Mouse (Mus musculus) hindbrain, embryonic 10.5 days (tissue): ENCODE measurements around the gene Mcm8. TPM values are rescaled to one million over a fixed set of nuclear protein-coding genes. Genes with fewer than 3 reads are reported as not detected.

Source experiments
- DNase-seq: peaks from one replicate; pipeline ENCODE4 v3.0.0-alpha.2; 2017; ENCODE audit warnings: low spot score
- H3K27ac ChIP-seq: fragments of 300-500 bp; sonication (generic); 2 replicates; pipeline ENCODE4 v1.5.1; 2016; ENCODE audit warnings: mild to moderate bottlenecking, moderate library complexity
- H3K27me3 ChIP-seq: fragments of 300-500 bp; sonication (generic); 2 replicates; pipeline ENCODE4 v1.6.1; 2016; ENCODE audit warnings: mild to moderate bottlenecking; ENCODE audit not compliant: poor library complexity, insufficient read depth, severe bottlenecking
- H3K36me3 ChIP-seq: fragments of 300-500 bp; sonication (generic); 2 replicates; pipeline ENCODE4 v1.6.1; 2016; ENCODE audit warnings: mild to moderate bottlenecking, moderate library complexity
- H3K4me1 ChIP-seq: fragments of 300-500 bp; sonication (generic); replicated peaks from 2 replicates; pipeline ENCODE4 v1.6.1; 2016; ENCODE audit warnings: mild to moderate bottlenecking
- H3K4me3 ChIP-seq: fragments of 300-500 bp; sonication (generic); 2 replicates; pipeline ENCODE4 v1.5.1; 2016; ENCODE audit warnings: mild to moderate bottlenecking, moderate library complexity
- H3K9me3 ChIP-seq: fragments of 300-500 bp; sonication (generic); 2 replicates; pipeline ENCODE4 v1.6.1; 2016; ENCODE audit warnings: mild to moderate bottlenecking, moderate library complexity
- WGBS: fragments of 180-500 bp; shearing (Covaris S2); methylation state at CpG from one replicate; pipeline ENCODE4 v1.1.7; 2016; 5-methylcytosine and 5-hydroxymethylcytosine counted together
- polyA plus RNA-seq: library from polyadenylated mRNA; unstranded; fragments of >200 nt; fragmentation: Nextera tagmentation; extraction: Ambion mirVana; gene quantifications from 2 replicates; pipeline ENCODE4 v1.2.1, GENCODE M21; 2016

Gene Mcm8
- 19.8 and 30.9 TPM in 2 replicates for polyA plus RNA-seq

GRCm38 (mm10) chr2:132815608-132816314, at the start of gene Mcm8, which contains the start of gene Trmt6:
Gene Mcm8, plus strand, starts transcription at chr2:132816141.
Gene Trmt6, minus strand, starts transcription at chr2:132816055.
- Histone ChIP-seq H3K27ac (peak within 1 kb of the TSS; percentile 89), H3K9me3 (no peaks in the 10 kb centered on the region), H3K4me1 (peaks cover 26% of the 10 kb centered on the region), H3K36me3 (peaks cover 48% of the 10 kb centered on the region), H3K27me3 (no peaks in the 10 kb centered on the region), H3K4me3 (peak within 1 kb of the TSS; percentile 84)
- under 1% methylated on average over 59 of the region's 59 CpGs for WGBS
- DNase-seq, result peak; percentile 95

DNA sequence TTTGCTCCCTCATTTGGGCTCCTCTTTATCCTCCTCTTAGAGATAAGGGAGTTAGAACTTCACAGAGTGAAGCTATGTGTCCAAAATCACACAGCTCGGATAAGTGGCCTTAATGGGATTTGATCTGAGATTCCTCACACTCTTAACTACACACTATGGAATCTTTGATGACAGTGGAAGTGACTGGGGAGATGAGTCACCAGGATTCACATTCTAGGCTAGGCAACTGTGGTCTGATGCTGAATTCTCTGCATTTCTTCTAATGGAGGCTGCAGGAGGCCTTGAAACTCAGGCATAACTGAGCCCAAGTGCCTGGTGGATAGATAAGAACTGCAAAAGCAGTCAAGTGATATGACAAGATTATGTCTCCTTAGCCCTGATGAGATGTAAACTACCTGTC, 45.1 kb upstream of the Mcm8 start:
- no peaks in the 10 kb centered on the region for H3K36me3 ChIP-seq
- DNase-seq, result no peak
- H3K4me3 ChIP-seq, result no peak overlapping the region
- no peak overlapping the region for H3K27ac ChIP-seq
- no peaks in the 10 kb centered on the region for H3K4me1 ChIP-seq
- no peaks in the 10 kb centered on the region for H3K9me3 ChIP-seq
- H3K27me3 ChIP-seq, result no peaks in the 10 kb centered on the region
- WGBS, result 78% methylated on average over 1 of the region's 1 CpGs

DNA sequence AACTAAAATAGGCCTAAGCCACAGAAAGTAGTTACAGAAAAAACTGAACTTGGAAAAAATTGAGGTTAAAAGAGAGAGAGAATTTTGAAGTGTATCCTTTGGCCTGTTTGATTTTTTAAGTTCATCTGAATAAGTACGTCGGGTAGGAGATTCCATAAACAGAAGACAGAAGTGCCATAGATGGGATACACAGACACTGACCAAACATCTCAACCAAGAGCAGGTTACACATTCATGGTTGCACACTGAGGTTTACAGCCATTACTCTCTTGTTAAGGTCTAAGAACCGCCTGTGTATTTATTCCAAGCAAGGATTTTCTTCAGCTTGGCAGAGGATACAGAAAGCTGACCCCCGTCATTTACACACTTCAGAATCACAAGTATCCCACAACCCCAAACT, 35.0 kb upstream of the Mcm8 start, which contains the start of gene Chgb:
Gene Chgb, plus strand, starts transcription at position 301 of the 400 bp plus-strand sequence.
- 12% methylated on average over 4 of the region's 4 CpGs for WGBS
- peak within 1 kb of the TSS; percentile 60 for H3K4me3 ChIP-seq
- H3K9me3 ChIP-seq, result no peaks in the 10 kb centered on the region

GRCm38 (mm10) chr2:132781439-132782068, 34.4 kb upstream of the Mcm8 start:
- peaks cover 23% of the 10 kb centered on the region for H3K4me1 ChIP-seq
- no peaks in the 10 kb centered on the region for H3K27me3 ChIP-seq
- DNase-seq, result peak; percentile 95
- H3K9me3 ChIP-seq, result no peaks in the 10 kb centered on the region
- H3K4me3 ChIP-seq, result peak overlapping the region; percentile 60
- peak overlapping the region; percentile 85 for H3K27ac ChIP-seq
- no peaks in the 10 kb centered on the region for H3K36me3 ChIP-seq
- WGBS, result 1% methylated on average over 41 of the region's 41 CpGs

More for the DNA sequence above, 35.0 kb upstream of the Mcm8 start, which contains the start of gene Chgb:
- DNase-seq, result no peak
- no peaks in the 10 kb centered on the region for H3K36me3 ChIP-seq
- H3K27ac ChIP-seq, result peak within 1 kb of the TSS; percentile 85
- H3K27me3 ChIP-seq, result no peaks in the 10 kb centered on the region
- peaks cover 24% of the 10 kb centered on the region for H3K4me1 ChIP-seq

GRCm38 (mm10) chr2:132784039-132784438, 31.9 kb upstream of the Mcm8 start:
- no peak for DNase-seq
- Histone ChIP-seq H3K4me3 (no peak overlapping the region), H3K9me3 (no peaks in the 10 kb centered on the region), H3K27me3 (no peaks in the 10 kb centered on the region), H3K27ac (no peak overlapping the region), H3K4me1 (peaks cover 15% of the 10 kb centered on the region), H3K36me3 (no peaks in the 10 kb centered on the region)
- WGBS, result 88% methylated on average over 6 of the region's 6 CpGs

DNA sequence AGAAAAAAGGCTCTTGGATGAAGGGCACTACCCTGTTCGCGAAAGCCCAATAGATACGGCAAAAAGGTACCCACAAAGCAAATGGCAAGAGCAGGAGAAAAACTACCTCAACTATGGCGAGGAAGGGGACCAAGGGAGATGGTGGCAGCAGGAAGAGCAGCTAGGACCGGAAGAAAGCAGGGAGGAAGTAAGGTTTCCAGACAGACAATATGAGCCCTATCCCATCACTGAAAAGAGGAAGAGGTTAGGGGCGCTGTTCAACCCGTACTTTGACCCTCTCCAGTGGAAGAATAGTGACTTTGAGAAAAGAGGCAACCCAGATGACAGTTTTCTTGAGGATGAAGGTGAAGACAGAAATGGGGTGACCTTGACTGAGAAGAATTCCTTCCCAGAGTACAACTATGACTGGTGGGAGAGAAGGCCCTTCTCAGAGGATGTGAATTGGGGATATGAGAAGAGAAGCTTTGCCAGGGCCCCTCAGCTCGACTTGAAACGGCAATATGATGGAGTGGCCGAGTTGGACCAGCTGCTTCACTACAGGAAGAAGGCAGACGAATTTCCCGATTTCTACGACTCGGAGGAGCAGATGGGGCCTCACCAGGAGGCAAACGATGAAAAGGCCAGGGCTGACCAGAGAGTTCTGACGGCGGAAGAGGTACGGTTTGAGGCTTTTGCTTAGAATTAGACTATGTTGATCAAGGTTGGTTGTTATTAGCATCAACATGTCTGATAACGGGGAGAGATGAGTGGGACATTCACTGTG, 22.3 kb upstream of the Mcm8 start:
- Histone ChIP-seq H3K4me3 (no peak overlapping the region), H3K9me3 (no peaks in the 10 kb centered on the region)
- 89% methylated on average over 19 of the region's 19 CpGs for WGBS

DNA sequence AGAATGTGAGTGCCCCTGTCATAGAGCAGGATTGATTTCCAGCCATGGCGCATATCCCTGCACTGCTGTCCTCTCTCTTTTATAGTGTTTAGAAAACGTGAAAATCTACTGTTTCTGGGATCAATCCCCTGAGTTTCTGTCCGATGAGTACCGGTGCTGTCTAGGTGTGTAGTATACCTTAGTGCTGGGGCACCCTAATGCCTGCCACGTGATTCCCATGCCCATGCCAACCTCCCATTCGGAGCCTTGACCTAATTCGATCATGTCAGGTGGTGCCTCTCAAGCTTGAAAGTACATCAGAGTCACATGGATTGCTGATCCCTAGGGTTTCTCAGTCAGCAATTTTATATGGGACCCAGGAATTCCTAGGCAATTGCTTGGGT, 21.7 kb upstream of the Mcm8 start:
- DNase-seq, result no peak
- H3K4me1 ChIP-seq, result no peaks in the 10 kb centered on the region
- no peak overlapping the region for H3K27ac ChIP-seq
- no peaks in the 10 kb centered on the region for H3K9me3 ChIP-seq
- H3K4me3 ChIP-seq, result no peak overlapping the region
- 82% methylated on average over 7 of the region's 7 CpGs for WGBS
- H3K36me3 ChIP-seq, result peaks cover 7% of the 10 kb centered on the region; the same call in 1 of the 2 replicates
- H3K27me3 ChIP-seq, result no peaks in the 10 kb centered on the region

More for the DNA sequence above, 22.3 kb upstream of the Mcm8 start:
- Histone ChIP-seq H3K4me1 (no peaks in the 10 kb centered on the region), H3K27ac (no peak overlapping the region), H3K36me3 (peaks cover 7% of the 10 kb centered on the region; the same call in 1 of the 2 replicates), H3K27me3 (no peaks in the 10 kb centered on the region)
- DNase-seq, result no peak

DNA sequence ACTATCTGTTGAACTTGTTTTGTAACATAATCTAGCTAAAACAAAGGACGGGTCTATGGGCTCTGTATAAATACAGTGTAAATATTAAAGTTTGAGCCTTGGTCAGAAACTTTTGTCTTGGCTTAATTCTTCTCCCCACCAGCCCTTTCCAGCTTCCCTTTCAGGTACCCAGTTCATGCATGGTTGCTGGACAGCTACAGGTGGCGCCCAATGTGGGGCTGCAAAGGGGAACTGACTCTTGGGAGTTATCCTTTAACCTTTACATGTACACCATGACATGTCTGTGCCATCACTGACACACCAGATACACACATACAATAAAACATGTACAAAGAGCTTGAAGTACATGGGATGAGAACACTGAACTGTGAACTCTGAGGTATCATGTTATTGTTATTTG, 13.0 kb upstream of the Mcm8 start:
- 0 out of 2 replicates have a peak, but pooled peaks cover 5% of the 10 kb centered on the region for H3K9me3 ChIP-seq
- DNase-seq, result no peak
- H3K4me3 ChIP-seq, result no peak overlapping the region
- 92% methylated on average over 2 of the region's 2 CpGs for WGBS
- H3K36me3 ChIP-seq, result peaks cover 56% of the 10 kb centered on the region
- H3K27ac ChIP-seq, result no peak overlapping the region
- no peaks in the 10 kb centered on the region for H3K4me1 ChIP-seq
- no peaks in the 10 kb centered on the region for H3K27me3 ChIP-seq

DNA sequence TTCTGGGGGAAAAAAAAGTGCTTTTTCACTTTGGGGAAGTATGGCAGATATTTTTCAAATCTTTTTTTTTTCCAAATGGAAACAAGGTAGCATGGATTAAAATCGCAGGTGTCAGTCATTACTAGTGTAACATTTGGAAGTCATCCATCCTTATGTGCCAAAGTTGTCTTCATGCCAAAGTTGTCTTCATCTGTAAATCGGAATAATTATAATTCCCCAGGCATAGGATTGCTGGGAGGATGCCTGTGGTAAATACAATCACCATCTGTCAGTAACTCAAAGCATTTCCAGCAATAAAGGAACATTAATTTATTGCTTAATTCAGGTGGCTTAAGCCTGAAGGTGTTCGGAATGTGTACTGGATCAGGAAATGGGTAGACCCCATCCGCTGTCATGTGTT, 25.1 kb downstream of the Mcm8 start:
- 96% methylated on average over 4 of the region's 4 CpGs for WGBS
- Histone ChIP-seq H3K36me3 (peaks cover 66% of the 10 kb centered on the region), H3K9me3 (no peaks in the 10 kb centered on the region), H3K27ac (no peak overlapping the region), H3K4me3 (no peak overlapping the region), H3K27me3 (no peaks in the 10 kb centered on the region), H3K4me1 (no peaks in the 10 kb centered on the region; the same call in 1 of the 2 replicates)
- DNase-seq, result no peak

DNA sequence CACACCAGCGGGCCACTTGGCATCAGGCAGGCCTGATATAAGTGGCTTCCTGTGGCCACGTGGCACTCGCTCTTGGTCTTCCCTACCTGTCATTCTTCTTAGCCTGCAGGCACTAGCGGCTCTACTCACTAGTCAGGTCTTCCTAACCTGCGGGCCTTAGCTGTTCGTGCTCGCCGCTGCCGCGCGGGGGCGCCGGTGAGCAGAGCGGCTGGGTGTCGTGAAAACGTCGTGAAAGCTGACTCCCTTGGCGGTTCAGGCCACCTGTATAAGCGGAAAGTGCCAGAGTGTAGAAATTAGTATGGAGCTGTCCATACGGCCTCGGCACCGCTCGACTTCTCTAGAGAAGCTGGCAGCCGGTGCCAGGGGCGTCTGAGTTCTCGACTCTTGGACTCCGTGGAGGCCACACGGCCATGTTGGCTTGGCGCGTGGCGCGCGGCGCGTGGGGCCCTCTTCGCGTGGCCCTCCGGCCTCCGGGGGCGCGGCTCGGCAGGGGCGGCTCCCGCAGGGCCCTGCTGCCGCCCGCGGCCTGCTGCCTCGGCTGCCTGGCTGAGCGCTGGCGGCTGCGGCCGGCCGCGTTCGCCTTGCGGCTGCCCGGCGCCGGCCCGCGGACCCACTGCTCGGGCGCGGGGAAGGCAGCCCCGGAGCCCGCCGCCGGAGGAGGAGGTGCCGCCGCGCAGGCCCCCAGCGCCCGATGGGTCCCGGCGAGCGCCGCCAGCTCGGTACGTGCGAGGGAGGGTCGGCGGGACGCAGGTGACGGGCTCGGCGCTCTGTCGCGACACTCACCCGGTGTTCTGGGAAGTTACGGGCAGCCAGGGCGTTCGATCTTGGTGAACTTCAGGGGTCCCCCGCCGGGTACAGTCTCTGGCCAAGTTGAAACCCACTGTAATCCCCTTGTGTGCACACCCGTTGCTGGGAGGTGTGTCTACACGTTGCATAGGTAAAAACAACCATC, 30.7 kb downstream of the Mcm8 start, which contains the start of gene Crls1:
Gene Crls1, plus strand, starts transcription at position 260 of the 952 bp plus-strand sequence.
- peaks cover 34% of the 10 kb centered on the region for H3K36me3 ChIP-seq
- H3K27ac ChIP-seq, result peak within 1 kb of the TSS; percentile 92
- H3K4me1 ChIP-seq, result peaks cover 19% of the 10 kb centered on the region
- H3K27me3 ChIP-seq, result no peaks in the 10 kb centered on the region
- H3K4me3 ChIP-seq, result peak within 1 kb of the TSS; percentile 90
- H3K9me3 ChIP-seq, result no peaks in the 10 kb centered on the region
- DNase-seq, result peak; percentile 98
- WGBS, result under 1% methylated on average over 96 of the region's 96 CpGs

DNA sequence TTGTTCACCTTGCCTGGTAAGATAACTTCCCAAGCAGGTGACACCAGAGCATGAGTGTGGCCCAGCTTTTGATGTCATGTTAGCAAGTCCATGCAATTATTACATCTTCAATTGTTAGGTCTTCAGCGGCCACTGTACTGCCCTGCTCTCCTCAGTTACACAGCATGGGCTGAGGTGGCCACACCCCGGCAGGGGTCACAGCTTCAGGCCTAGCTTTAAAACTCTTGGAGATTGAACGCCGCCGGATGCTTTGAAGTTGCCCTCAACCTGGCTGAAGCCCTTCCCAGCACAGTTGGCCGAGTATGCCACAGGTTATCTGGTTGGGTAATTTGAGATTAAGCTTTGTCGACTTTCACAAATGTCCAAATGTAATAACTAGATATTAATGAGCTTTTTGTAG, 31.6 kb downstream of the Mcm8 start:
- H3K9me3 ChIP-seq, result no peaks in the 10 kb centered on the region
- no peak overlapping the region for H3K27ac ChIP-seq
- peak overlapping the region; percentile 90 for H3K4me3 ChIP-seq
- peaks cover 35% of the 10 kb centered on the region for H3K36me3 ChIP-seq
- H3K4me1 ChIP-seq, result peaks cover 19% of the 10 kb centered on the region
- peak; percentile 3 for DNase-seq
- WGBS, result 46% methylated on average over 7 of the region's 7 CpGs
- H3K27me3 ChIP-seq, result no peaks in the 10 kb centered on the region

- no peak overlapping the region for H3K27ac ChIP-seq
- H3K27me3 ChIP-seq, result no peaks in the 10 kb centered on the region
- peak overlapping the region; percentile 90 for H3K4me3 ChIP-seq
- no peak for DNase-seq
- H3K4me1 ChIP-seq, result peaks cover 19% of the 10 kb centered on the region
- WGBS, result 96% methylated on average over 4 of the region's 4 CpGs
- H3K9me3 ChIP-seq, result no peaks in the 10 kb centered on the region
- peaks cover 35% of the 10 kb centered on the region for H3K36me3 ChIP-seq
Measured at GRCm38 (mm10) chr2:132848361-132848760, 32.4 kb downstream of the Mcm8 start.
